Mouse (Mus musculus) megakaryocyte, embryonic 14.5 days (primary cell): Measurements from ENCODE around the gene Zbtb38.

Experiments used
- FLI1 ChIP-seq: IDR thresholded peaks from 2 replicates; pipeline ENCODE4 v1.6.1; 2012; ENCODE audit warnings: low read length, inconsistent platforms, mixed read lengths
- GATA1 ChIP-seq: IDR thresholded peaks from 3 replicates; pipeline ENCODE4 v1.6.1; 2012; ENCODE audit warnings: mixed read lengths, low read length, inconsistent platforms, borderline replicate concordance

GRCm38 (mm10) chr9:96730311-96730625, 22.4 kb downstream of the Zbtb38 start:
- no peak for TF ChIP-seq GATA1
- no peak for TF ChIP-seq FLI1
